Mouse (Mus musculus): ENCODE measurements around the gene Trim47. TPM values are rescaled to one million over a fixed set of nuclear protein-coding genes. Genes with fewer than 3 reads are reported as not detected.

Gene Trim47
- polyA plus RNA-seq (2012; rRNA removed) = 4.2 and 5.3 TPM in 2 replicates

DNA sequence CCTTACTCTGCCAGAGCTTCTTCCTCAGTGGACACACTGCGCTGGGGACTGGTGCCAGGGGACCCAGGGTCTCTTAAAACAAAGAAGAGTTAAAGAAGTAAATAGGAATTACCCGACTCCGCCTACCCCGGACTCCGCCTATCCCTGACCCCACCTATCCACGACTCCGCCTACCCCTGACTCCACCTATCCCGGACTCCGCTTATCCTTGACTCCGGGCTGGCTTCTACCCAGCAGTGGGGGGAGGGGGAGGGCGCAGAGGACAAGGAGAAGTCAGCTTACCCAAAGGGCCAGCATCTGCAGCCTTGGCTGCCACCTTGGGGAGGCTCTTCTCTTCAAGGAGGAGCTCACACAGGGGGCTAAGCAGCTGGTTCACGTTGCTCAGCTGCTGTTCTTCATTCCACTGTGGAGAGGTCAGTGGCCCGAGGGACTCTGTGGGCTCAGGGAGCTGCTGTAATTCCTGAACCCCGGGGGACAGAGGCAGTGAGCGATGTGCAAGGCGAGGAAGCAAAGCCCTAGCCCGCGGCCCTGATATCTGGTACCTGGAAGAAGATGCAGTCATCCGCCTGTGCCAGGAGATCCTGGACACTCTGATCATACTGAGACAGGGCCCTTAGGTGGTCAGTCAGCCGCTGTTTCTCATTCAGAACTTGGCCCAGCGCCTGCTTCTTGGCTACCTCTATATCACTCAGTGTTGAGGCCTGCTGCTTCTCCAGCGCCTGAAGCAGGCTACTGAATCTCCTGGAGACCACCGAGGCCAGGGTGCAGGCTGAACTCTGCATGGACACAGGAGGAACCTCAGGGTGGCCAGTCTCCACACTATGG lies at the start of gene Trim47:
TSS of gene Trim47 (minus strand) at position 55 of the 825 bp plus-strand sequence.
- DNase-seq (ENCODE audit: low read depth) = peak; percentile 63
- TF ChIP-seq CTCF (IDR thresholded peaks at IDR 0.05; ENCODE audit: borderline replicate concordance, extremely low read depth, insufficient read depth, insufficient read length) = no peak
- TF ChIP-seq POLR2A (IDR thresholded peaks at IDR 0.05; ENCODE audit: borderline replicate concordance, extremely low read depth, insufficient read depth, insufficient read length, poor library complexity, severe bottlenecking) = no peak

DNA sequence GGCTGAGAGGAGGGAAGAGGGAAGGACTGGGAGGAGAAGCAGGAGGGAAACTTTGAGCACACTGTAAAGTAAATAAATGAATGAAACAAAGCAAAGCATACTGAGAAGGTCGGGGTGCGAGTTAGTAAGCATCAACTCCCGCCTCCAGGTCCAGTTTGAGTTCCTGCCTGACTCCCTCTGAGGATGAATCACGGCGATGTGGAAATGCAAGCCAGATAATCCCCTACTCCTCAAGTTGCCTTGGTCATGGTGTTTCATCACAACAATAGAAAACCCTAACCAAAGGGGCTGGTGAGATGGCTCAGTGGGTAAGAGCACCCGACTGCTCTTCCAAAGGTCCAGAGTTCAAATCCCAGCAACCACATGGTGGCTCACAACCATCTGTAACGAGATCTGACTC lies 49.0 kb upstream of the Trim47 start:
- no peak for DNase-seq (ENCODE audit: low read depth)
- TF ChIP-seq POLR2A (IDR thresholded peaks at IDR 0.05; ENCODE audit: borderline replicate concordance, extremely low read depth, insufficient read depth, insufficient read length, poor library complexity, severe bottlenecking) (no peak), CTCF (IDR thresholded peaks at IDR 0.05; ENCODE audit: borderline replicate concordance, extremely low read depth, insufficient read depth, insufficient read length) (no peak)

DNA sequence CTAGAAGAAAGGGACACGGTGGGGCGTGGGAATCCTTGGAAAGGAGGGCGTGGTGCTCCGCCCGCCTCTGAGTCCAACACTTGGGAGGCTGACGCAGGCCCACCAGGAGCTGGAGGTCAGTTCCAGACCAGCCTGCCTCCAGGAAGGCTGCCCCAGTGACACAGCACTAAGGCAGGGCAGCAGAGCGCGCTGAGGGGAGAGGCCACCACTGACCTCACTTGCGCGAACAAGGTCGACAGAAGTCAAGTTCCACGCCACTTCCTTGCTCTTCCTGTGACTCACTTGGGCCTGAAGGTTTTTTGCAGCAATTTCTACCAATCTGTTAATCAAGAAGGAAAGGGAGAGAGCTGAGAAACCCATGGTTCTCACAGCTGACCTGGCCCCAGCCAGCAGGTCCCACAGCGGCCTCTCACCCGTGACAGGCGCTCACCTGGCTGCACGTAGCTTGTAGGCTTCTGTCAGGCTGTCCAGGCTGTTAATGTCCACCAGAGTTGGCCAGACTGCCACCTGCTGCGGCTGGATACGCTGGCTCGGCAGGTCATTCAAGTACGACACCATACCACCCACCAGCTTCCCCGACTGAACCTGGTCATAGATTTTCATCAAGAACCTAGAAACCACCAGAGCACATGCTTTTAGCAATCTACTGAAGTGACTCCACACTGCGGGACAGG lies 47.9 kb upstream of the Trim47 start:
- no peak for DNase-seq (ENCODE audit: low read depth)
- TF ChIP-seq CTCF (IDR thresholded peaks at IDR 0.05; ENCODE audit: borderline replicate concordance, extremely low read depth, insufficient read depth, insufficient read length) (no peak), POLR2A (IDR thresholded peaks at IDR 0.05; ENCODE audit: borderline replicate concordance, extremely low read depth, insufficient read depth, insufficient read length, poor library complexity, severe bottlenecking) (no peak)

DNA sequence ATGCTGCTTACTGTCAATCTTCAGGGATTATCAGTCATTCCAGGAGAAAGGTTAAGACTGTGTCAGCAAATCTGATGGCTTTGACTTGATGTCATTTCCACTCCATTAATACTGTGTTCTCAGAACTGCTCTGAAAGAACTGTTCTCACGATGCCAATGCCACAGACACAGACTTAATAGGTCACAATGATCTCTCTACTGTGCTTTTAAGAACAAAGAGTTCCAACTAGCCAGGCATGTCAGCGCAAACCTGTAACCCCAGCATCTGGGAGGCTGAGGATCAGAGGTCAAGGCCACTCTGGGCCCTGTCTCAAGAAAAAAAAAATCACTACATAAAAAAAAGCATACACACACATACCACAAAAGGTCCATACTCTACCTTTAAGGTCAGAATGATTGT lies 44.9 kb upstream of the Trim47 start:
- no peak for TF ChIP-seq CTCF (IDR thresholded peaks at IDR 0.05; ENCODE audit: borderline replicate concordance, extremely low read depth, insufficient read depth, insufficient read length)
- no peak for TF ChIP-seq POLR2A (IDR thresholded peaks at IDR 0.05; ENCODE audit: borderline replicate concordance, extremely low read depth, insufficient read depth, insufficient read length, poor library complexity, severe bottlenecking)
- DNase-seq (ENCODE audit: low read depth) = no peak

DNA sequence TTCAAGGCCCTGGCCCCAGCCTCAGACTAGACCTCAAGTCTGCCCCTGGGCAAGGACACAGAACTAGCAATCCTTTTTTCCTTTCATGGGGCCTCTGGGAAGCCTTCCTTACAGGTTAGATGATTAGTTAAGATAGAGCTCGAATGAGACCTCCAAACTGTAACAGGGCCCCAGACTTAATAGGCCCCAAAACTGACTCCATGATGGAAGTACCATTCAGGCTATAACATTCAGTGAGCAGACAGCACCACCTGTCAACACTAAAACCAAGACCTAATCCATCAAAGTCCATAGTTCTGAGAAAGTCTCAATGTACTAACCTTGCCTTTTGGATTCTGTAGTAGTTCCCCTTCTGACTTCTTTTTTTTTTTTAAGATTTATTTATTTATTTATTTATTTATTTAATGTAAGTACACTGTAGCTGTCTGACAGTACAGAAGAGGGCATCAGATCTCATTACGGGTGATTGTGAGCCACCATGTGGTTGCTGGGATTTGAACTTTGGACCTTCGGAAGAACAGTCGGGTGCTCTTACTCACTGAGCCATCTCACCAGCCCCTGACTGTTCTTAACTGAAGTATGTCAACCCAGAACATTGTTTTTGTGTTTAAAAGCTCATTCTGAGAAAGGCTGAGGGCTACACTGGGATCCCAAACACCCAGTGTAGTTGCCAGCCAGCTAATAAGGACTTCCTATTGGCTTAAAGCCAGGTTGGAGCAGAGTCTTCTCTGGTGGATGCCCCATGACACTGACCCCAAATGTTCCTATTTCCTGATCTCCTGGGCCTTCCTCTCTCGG lies 43.2 kb upstream of the Trim47 start:
- no peak for DNase-seq (ENCODE audit: low read depth)
- TF ChIP-seq CTCF (IDR thresholded peaks at IDR 0.05; ENCODE audit: borderline replicate concordance, extremely low read depth, insufficient read depth, insufficient read length) (no peak), POLR2A (IDR thresholded peaks at IDR 0.05; ENCODE audit: borderline replicate concordance, extremely low read depth, insufficient read depth, insufficient read length, poor library complexity, severe bottlenecking) (no peak)

DNA sequence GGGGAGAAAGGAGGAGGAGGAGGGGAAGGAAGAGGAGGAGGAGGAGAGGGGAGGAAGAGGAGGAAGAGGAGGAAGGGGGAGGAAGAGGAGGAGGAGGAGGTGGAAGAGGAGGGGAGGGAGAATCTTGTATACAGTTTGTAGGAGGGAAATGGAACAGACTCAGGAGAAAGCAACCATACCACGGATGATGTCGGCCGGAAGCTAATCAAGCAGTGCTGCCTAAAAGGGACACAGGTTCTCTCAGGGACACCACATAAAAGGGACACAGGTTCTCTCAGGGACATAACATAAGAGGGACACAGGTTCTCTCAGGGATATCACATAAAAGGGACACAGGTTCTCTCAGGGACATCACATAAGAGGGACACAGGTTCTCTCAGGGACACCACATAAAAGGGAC lies 42.2 kb upstream of the Trim47 start:
- DNase-seq (ENCODE audit: low read depth) = no peak
- TF ChIP-seq CTCF (IDR thresholded peaks at IDR 0.05; ENCODE audit: borderline replicate concordance, extremely low read depth, insufficient read depth, insufficient read length) (no peak), POLR2A (IDR thresholded peaks at IDR 0.05; ENCODE audit: borderline replicate concordance, extremely low read depth, insufficient read depth, insufficient read length, poor library complexity, severe bottlenecking) (no peak)

DNA sequence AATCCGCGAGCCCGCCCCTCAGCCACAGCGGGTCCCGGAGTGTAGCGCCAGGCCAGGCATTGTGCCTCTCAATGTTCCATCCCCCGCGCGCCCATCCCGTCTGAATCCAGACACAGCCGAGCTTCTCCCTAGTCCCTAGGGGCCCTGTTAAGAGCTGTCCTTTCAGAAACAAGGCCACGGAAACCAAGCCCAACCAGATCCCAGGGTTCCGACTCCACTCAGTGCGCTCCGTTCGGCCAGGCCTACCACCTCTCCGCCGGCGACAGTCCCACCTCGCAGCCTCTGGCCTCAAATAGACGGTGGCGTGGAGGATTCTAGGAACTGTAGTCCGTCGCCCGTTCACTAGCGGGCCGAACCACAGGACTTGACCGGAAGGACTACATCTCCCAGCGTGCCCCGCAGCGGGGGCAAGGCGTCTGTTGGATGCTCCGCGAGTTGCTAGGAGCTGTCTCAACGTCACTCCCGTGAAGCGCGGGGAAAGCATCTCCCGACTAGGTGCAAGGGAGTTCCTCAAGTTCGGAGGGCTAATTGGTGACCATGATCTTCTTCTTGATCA lies 41.0 kb upstream of the Trim47 start, which contains the start of gene Fbf1:
TSS of gene Fbf1 (minus strand) at position 283 of the 556 bp plus-strand sequence.
- TF ChIP-seq POLR2A (IDR thresholded peaks at IDR 0.05; ENCODE audit: borderline replicate concordance, extremely low read depth, insufficient read depth, insufficient read length, poor library complexity, severe bottlenecking) (peak; percentile 70; the same call in 1 of the 2 replicates), CTCF (IDR thresholded peaks at IDR 0.05; ENCODE audit: borderline replicate concordance, extremely low read depth, insufficient read depth, insufficient read length) (no peak)
- DNase-seq (ENCODE audit: low read depth) = peak; percentile 99

DNA sequence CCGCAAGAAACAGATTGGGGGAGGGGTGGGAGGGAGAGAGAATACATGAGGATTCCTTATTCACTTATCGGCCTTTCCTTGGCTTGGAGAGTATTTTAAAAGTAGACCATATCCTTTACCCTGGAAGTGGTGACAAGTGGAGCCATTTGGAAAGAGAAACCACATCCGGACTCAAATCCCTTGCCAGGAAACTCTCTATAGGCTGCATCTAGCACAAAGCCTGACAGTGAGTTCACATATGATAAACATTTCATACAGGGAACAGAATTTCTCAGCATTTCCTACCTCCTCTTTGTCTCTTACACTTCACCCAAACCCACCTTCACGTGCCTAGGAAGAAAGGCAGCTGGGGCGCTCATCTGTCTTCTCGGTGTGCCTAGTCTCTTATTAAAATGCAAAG lies 40.2 kb upstream of the Trim47 start:
- DNase-seq (ENCODE audit: low read depth) = peak; percentile 55
- TF ChIP-seq POLR2A (IDR thresholded peaks at IDR 0.05; ENCODE audit: borderline replicate concordance, extremely low read depth, insufficient read depth, insufficient read length, poor library complexity, severe bottlenecking) (no peak), CTCF (IDR thresholded peaks at IDR 0.05; ENCODE audit: borderline replicate concordance, extremely low read depth, insufficient read depth, insufficient read length) (no peak)

DNA sequence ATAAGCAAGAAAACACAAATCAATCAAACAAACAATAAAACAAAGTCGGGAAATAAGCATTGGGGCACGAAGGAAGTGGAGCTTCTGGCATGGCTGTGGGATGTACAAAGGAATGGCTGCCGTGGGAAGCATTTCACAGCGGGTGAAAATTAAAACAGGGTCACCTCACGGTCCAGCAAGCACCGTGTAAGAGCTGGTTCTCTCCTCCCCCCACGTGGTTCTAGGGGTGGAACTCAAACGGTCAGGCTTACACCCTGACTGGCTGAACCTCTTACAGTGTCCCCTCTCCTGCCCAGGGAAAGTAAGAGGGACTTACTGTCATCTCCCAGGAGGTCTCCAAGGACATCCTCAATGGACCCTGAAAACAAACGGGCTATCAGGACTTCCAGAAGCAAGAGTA lies 36.0 kb upstream of the Trim47 start:
- DNase-seq (ENCODE audit: low read depth) = peak; percentile 43

DNA sequence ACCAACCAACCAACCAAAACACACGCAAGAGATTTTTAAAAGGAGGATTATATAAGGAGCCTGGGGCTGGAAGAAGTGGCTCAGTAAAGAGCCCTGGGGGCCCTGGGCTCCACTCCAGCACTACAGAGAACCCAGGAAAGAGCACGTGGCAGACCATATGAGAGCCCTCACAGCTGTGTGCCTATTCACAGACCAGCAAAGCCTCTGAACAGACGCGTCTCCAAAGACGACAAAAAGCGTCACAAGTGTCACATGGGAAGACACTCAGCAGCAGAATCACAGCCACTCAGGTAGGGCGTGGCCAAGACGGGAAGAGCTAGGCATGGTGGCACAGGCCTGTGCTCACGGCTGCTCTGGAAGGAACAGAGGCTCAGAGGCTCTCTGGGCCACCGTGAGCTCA lies 35.1 kb upstream of the Trim47 start:
- no peak for TF ChIP-seq POLR2A (IDR thresholded peaks at IDR 0.05; ENCODE audit: borderline replicate concordance, extremely low read depth, insufficient read depth, insufficient read length, poor library complexity, severe bottlenecking)
- no peak for TF ChIP-seq CTCF (IDR thresholded peaks at IDR 0.05; ENCODE audit: borderline replicate concordance, extremely low read depth, insufficient read depth, insufficient read length)
- DNase-seq (ENCODE audit: low read depth) = peak; percentile 61

More for the DNA sequence above, 36.0 kb upstream of the Trim47 start:
- no peak for TF ChIP-seq POLR2A (IDR thresholded peaks at IDR 0.05; ENCODE audit: borderline replicate concordance, extremely low read depth, insufficient read depth, insufficient read length, poor library complexity, severe bottlenecking)
- no peak for TF ChIP-seq CTCF (IDR thresholded peaks at IDR 0.05; ENCODE audit: borderline replicate concordance, extremely low read depth, insufficient read depth, insufficient read length)

DNA sequence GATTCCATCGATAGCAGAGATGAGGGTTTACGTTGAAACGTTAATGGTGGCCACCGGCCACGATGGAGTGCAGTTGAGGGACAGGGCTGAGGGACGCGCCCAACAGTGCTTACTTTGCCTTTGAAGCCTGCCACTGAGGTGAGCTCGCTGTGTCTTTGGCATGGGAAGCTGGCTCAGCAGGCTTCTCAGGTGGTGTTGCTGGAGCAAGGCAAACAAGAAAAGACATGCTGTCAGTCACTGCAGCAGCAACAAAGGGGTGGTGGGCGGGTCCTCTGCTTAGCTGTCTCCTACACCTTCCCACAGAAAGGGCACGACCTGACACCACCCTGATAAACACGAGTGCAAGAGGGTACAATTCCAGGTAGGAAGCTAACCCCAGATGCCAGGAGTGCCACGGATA lies 34.3 kb upstream of the Trim47 start:
- no peak for DNase-seq (ENCODE audit: low read depth)
- TF ChIP-seq CTCF (IDR thresholded peaks at IDR 0.05; ENCODE audit: borderline replicate concordance, extremely low read depth, insufficient read depth, insufficient read length) (no peak), POLR2A (IDR thresholded peaks at IDR 0.05; ENCODE audit: borderline replicate concordance, extremely low read depth, insufficient read depth, insufficient read length, poor library complexity, severe bottlenecking) (no peak)
